Mouse (Mus musculus) myocyte (in vitro differentiated cells): ENCODE results near the gene Il9r.

Source experiments
- MAX ChIP-seq: IDR thresholded peaks from one replicate; pipeline ENCODE4 v1.6.1; 2011; ENCODE audit warnings: low read depth, mild to moderate bottlenecking, control low read depth
- POLR2A ChIP-seq: IDR thresholded peaks from one replicate; pipeline ENCODE4 v1.6.1; 2011; ENCODE audit warnings: low read depth, mild to moderate bottlenecking, control low read depth, moderate library complexity; ENCODE audit not compliant: insufficient read length

DNA sequence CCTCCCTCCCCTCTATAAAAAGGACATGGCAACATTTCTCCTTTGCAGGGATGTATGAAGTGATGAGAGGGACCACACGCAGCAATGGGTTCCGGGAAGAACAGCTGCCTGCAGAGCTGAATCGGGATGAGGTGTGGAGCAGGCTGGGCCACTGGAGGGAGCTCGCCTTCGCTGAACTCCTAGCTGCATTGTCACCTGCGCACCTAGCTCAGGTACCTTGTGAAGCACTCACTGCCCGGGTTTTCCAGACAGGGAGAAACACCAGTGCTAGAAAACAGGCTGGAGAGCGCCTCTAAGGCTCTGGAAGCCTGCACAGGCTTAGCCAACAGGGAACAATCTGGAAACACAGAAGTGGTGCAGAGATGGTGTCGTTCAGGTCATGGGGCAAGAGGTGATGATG is 38.6 kb downstream of the Il9r start:
- TF ChIP-seq POLR2A (no peak), MAX (no peak)
